ENCODE assay signal across 13 mouse cellular contexts in the genomic region with DNA sequence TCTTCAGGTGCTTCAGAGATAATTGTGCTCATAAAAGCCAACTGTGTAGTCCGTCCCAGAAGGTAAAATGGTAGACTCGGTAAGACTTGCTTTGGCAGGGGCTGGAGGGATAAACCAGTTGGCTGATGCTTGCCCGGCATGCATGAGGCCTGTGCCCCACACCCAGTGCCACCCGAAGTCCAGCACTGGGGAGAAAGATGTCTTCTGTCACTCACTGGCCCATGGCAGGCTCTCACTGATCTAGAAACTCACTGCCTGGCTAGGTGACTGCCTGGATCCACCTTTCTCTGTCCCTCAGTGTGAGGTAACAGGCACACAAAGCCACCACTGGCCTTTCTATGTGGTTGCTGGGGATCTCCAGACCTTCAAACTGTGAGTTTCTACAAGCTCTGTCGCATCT. TPM values are rescaled to one million over a fixed set of nuclear protein-coding genes. Genes with fewer than 3 reads are reported as not detected.
A peak's percentile ranks its signal among the peaks of the same experiment; 100 is the strongest.
DNase-seq lines count a peak whose midpoint lies in the region; ATAC-seq lines count a peak whose summit lies in the region.
"Had no signal": no experiment of that assay in that cellular context is flagged by ENCODE, and none has a peak within 500 bp of the region (broad histone marks: within the 10 kb centered on the region; RNA-seq: fewer than 3 reads in every experiment).

No protein-coding gene starts in this region.

- ATAC-seq in heart, embryonic 12.5 days (ENCODE audit: insufficient number of reproducible peaks, low FRiP score), result no peak
- no peak for ATAC-seq in heart, embryonic 16.5 days (replicated peaks; ENCODE audit: extremely low read depth, insufficient read depth, low FRiP score)
- no peak for ATAC-seq in midbrain, embryonic 13.5 days
- ATAC-seq: liver, postnatal 0 days had no signal

- H3K36me3 ChIP-seq in heart, embryonic 12.5 days, result peaks cover 2% of the 10 kb centered on the region
- no peaks in the 10 kb centered on the region for H3K36me3 ChIP-seq in heart, embryonic 16.5 days (ENCODE audit: control insufficient read depth, insufficient read depth)
- no peaks in the 10 kb centered on the region for H3K36me3 ChIP-seq in midbrain, embryonic 13.5 days

- H3K9me3 ChIP-seq in heart, embryonic 12.5 days (replicated peaks), result no peaks in the 10 kb centered on the region
- H3K9me3 ChIP-seq in heart, embryonic 16.5 days (replicated peaks; ENCODE audit: control insufficient read depth, low read length), result no peaks in the 10 kb centered on the region
- H3K9me3 ChIP-seq in midbrain, embryonic 13.5 days, result no peaks in the 10 kb centered on the region
- H3K9me3 ChIP-seq: stomach, embryonic 15.5 days had no signal

- no peak for DNase-seq in heart, postnatal 25 days (ENCODE audit: low spot score)
- no peak for DNase-seq in left cerebral cortex, postnatal 4 days
- no peak for DNase-seq in adrenal gland, postnatal 25 days
- no peak for DNase-seq in adrenal gland, adult 8-10 months
- DNase-seq: cerebellum, adult 8-10 months; gastrocnemius, postnatal 10 days; kidney, postnatal 14 days; liver, postnatal 0 days had no signal

- no peak overlapping the region for H3K4me3 ChIP-seq in heart, embryonic 12.5 days
- no peak overlapping the region for H3K4me3 ChIP-seq in brown adipose tissue, adult 24 weeks (ENCODE audit: insufficient read depth, low read depth, low read length)
- H3K4me3 ChIP-seq in heart, embryonic 16.5 days (ENCODE audit: low read length), result no peak overlapping the region
- H3K4me3 ChIP-seq in midbrain, embryonic 13.5 days (replicated peaks), result no peak overlapping the region
- H3K4me3 ChIP-seq: stomach, embryonic 15.5 days had no signal

- H3K27ac ChIP-seq in heart, embryonic 12.5 days (ENCODE audit: poor library complexity, severe bottlenecking), result peak overlapping the region; percentile 65; the same call in 1 of the 2 replicates
- peak overlapping the region; percentile 16; the same call in 1 of the 2 replicates for H3K27ac ChIP-seq in brown adipose tissue, adult 24 weeks (replicated peaks; ENCODE audit: low read depth, low read length)
- H3K27ac ChIP-seq in heart, embryonic 16.5 days (ENCODE audit: low read length), result peak overlapping the region; percentile 43
- peak overlapping the region; percentile 90 for H3K27ac ChIP-seq in midbrain, embryonic 13.5 days

- H3K9ac ChIP-seq in heart, embryonic 12.5 days, result no peak overlapping the region
- H3K9ac ChIP-seq in heart, embryonic 16.5 days (ENCODE audit: low read length), result no peak overlapping the region
- H3K9ac ChIP-seq in midbrain, embryonic 13.5 days (replicated peaks), result no peak overlapping the region
- H3K9ac ChIP-seq: liver, postnatal 0 days; stomach, embryonic 15.5 days had no signal

- intact Hi-C loops in heart, postnatal 25 days (cut with DNase I), result no loop called here
- intact Hi-C loops in left cerebral cortex, postnatal 4 days (cut with DNase I), result no loop called here

- peaks cover 99% of the 10 kb centered on the region for H3K4me1 ChIP-seq in heart, embryonic 12.5 days (replicated peaks)
- peaks cover 66% of the 10 kb centered on the region for H3K4me1 ChIP-seq in brown adipose tissue, adult 24 weeks (ENCODE audit: control insufficient read depth, insufficient read depth, insufficient read length, low read length)
- peaks cover 93% of the 10 kb centered on the region for H3K4me1 ChIP-seq in heart, embryonic 16.5 days (ENCODE audit: control insufficient read depth, insufficient read depth, low read length)
- H3K4me1 ChIP-seq in midbrain, embryonic 13.5 days (replicated peaks), result peaks cover 82% of the 10 kb centered on the region

- 86% methylated on average over 5 of the region's 5 CpGs for WGBS in heart, embryonic 12.5 days
- 74% methylated on average over 5 of the region's 5 CpGs for WGBS in heart, embryonic 16.5 days
- WGBS in midbrain, embryonic 13.5 days, result 64% methylated on average over 5 of the region's 5 CpGs

- no peaks in the 10 kb centered on the region for H3K27me3 ChIP-seq in heart, embryonic 12.5 days (replicated peaks)
- H3K27me3 ChIP-seq in heart, embryonic 16.5 days (ENCODE audit: control insufficient read depth, insufficient read depth, low read length), result no peaks in the 10 kb centered on the region
- H3K27me3 ChIP-seq in midbrain, embryonic 13.5 days, result no peaks in the 10 kb centered on the region
- H3K27me3 ChIP-seq: stomach, embryonic 15.5 days had no signal

- H3K4me2 ChIP-seq in heart, embryonic 12.5 days, result no peak overlapping the region
- no peak overlapping the region for H3K4me2 ChIP-seq in heart, embryonic 16.5 days (ENCODE audit: low read depth, low read length)
- H3K4me2 ChIP-seq in midbrain, embryonic 13.5 days (replicated peaks), result no peak overlapping the region
- H3K4me2 ChIP-seq: stomach, embryonic 15.5 days had no signal

RNA-seq across cellular contexts. Expression of gene Trak1, which starts 36.3 kb away (rescaled TPM):
- 37.3 and 42.0 TPM in 2 replicates for polyA plus RNA-seq in heart, embryonic 12.5 days (2016; fragmentation: Nextera tagmentation; extraction: Ambion mirVana)
- 100 to 1,000 TPM; 309 to 322 TPM for total RNA-seq in heart, postnatal 25 days (2021)
- polyA plus RNA-seq in brown adipose tissue, adult 24 weeks (2012; ENCODE audit: insufficient read depth, insufficient read length, missing spikeins), result 64.3 and 66.0 TPM in 2 replicates
- 42.4 and 48.9 TPM in 2 replicates for polyA plus RNA-seq in heart, embryonic 16.5 days (2015; fragmentation: Nextera tagmentation; extraction: Ambion mirVana)
- polyA plus RNA-seq in midbrain, embryonic 13.5 days (2015; fragmentation: Nextera tagmentation; extraction: Ambion mirVana), result 41.1 and 44.8 TPM in 2 replicates
- 100 to 1,000 TPM; 208 to 215 TPM for total RNA-seq in left cerebral cortex, postnatal 4 days (2021)
- 70.3 and 73.5 TPM in 2 replicates for total RNA-seq in adrenal gland, postnatal 25 days (2021)
- 10 to 100 TPM; 59.3 to 80.6 (median 74.3) TPM for total RNA-seq in adrenal gland, adult 8-10 months (2022)

RNA-seq across cellular contexts. Expression of gene Ulk4, which starts 56.6 kb away (rescaled TPM):
- polyA plus RNA-seq in heart, embryonic 12.5 days (2016; fragmentation: Nextera tagmentation; extraction: Ambion mirVana), result 97.4 and 111 TPM in 2 replicates
- under 1 TPM; 0.21 to 0.48 TPM for total RNA-seq in heart, postnatal 25 days (2021)
- 4.4 TPM in 1 of 2 replicates, not detected in the other for polyA plus RNA-seq in brown adipose tissue, adult 24 weeks (2012; ENCODE audit: insufficient read depth, insufficient read length, missing spikeins)
- polyA plus RNA-seq in heart, embryonic 16.5 days (2015; fragmentation: Nextera tagmentation; extraction: Ambion mirVana), result 86.4 and 105 TPM in 2 replicates
- polyA plus RNA-seq in midbrain, embryonic 13.5 days (2015; fragmentation: Nextera tagmentation; extraction: Ambion mirVana), result 151 and 159 TPM in 2 replicates
- 1 to 10 TPM; 7.9 to 8.0 TPM for total RNA-seq in left cerebral cortex, postnatal 4 days (2021)
- total RNA-seq in adrenal gland, postnatal 25 days (2021), result 1.9 and 3.2 TPM in 2 replicates
- total RNA-seq in adrenal gland, adult 8-10 months (2022), result 1 to 10 TPM; 1.7 to 4.8 (median 2.6) TPM

Comparison
In these comparisons a context has a peak if more than half of its experiments do, and no peak if none do; other contexts are left out.
1. H3K27ac ChIP-seq: peak in every context shown above with its lines; median percentile 90 in midbrain, embryonic 13.5 days; 65 in heart, embryonic 12.5 days; 43 in heart, embryonic 16.5 days; 16 in brown adipose tissue, adult 24 weeks.